Mouse (Mus musculus) lung, postnatal 0 days (tissue): ENCODE measurements at regions not wholly inside any gene's neighbourhood (a gene's known extent, or its start where the extent isn't known, plus 50 kb on each side); places are given as distances from the start of the nearest gene placed in this dataset.

Experiments used
- CTCF ChIP-seq: IDR thresholded peaks from 2 replicates; pipeline ENCODE4 v1.5.1; 2016; ENCODE audit warnings: antibody characterized with exemption, mild to moderate bottlenecking
- EP300 ChIP-seq: IDR thresholded peaks from 2 replicates; pipeline ENCODE4 v1.6.1; 2016; ENCODE audit warnings: antibody characterized with exemption, mild to moderate bottlenecking, control low read depth

DNA sequence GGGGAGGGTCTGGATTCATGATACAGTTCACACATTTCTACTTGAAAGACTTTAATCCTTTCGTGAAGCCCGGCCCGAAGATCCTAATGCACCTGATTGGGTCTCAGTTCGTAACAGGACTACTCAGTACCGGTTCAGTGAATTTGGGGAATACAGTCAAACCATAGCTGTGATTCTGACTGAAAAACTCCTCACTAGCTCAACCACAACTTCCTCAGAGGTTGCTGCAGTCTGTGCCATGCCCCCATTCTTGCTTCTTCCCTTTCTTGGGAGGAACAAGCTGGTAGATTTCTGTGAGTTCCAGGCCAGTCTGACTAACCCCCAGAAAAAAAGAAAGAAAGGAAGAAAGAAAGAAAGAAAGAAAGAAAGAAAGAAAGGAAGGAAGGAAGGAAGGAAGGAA, 98.0 kb upstream of the Nbea start:
- TF ChIP-seq CTCF (no peak), EP300 (no peak)
